In the genomic region with DNA sequence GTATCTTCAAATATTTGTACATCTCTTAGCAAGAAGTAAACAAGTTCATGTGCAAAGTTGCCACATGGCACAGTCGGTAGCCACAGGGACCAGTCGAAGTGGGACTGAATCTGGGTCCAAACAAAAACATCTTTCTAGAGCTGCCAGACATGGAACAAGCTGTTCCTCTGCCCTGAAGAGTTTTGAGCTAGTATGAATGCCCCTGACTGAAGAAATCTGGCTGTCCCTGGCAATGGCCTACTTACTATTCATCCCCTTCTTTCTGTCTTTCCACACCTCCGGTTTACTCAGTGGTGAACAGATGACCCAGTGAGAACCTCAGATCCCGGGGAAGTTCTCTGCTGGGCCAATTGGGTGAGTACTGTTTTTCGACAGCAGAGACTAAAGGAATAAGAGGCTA, we compare ENCODE assay signal across 24 mouse cellular contexts.
DNase-seq lines count a peak whose midpoint lies in the region; TF ChIP-seq lines count a peak whose summit lies in the region.
"Had no signal": no experiment of that assay in that cellular context is flagged by ENCODE, and none has a peak within 500 bp of the region (broad histone marks: within the 10 kb centered on the region; RNA-seq: fewer than 3 reads in every experiment).

No protein-coding gene starts in this region.

- H3K4me1 ChIP-seq in cerebellum, adult 2 months (ENCODE audit: control insufficient read depth, insufficient read depth, low read length): no peaks in the 10 kb centered on the region
- H3K4me1 ChIP-seq in lung, adult 2 months (ENCODE audit: control insufficient read depth, insufficient read depth, low read length): no peaks in the 10 kb centered on the region
- H3K4me1 ChIP-seq: intestine, embryonic 15.5 days had no signal

- WGBS in cerebellum, adult 2 months: 76% methylated on average over 5 of the region's 5 CpGs
- WGBS in lung, adult 2 months: 67% methylated on average over 5 of the region's 5 CpGs

- DNase-seq in cerebellum, adult 2 months: peak in 1 of 2 experiments; percentile 50
- no peak for DNase-seq in cerebellum, postnatal 14 days
- DNase-seq in layer of hippocampus, adult 18-20 months (ENCODE audit: low spot score in 2 of 2): peak; percentile 11 to 45
- DNase-seq in layer of hippocampus, adult 9-10 months (ENCODE audit: low spot score): no peak
- DNase-seq in cerebellum, adult 9-11 months: peak; percentile 39
- DNase-seq in layer of hippocampus, adult 9-11 months: peak; percentile 49
- DNase-seq in embryo, embryonic 9.5 days (ENCODE audit: extremely low spot score): no peak
- no peak for DNase-seq in lung, adult 2 months
- DNase-seq: adrenal gland, postnatal 36 days; gastrocnemius, adult 2 months; kidney, adult 9 months; kidney, postnatal 4 days; lung, adult 18-20 months; retina, postnatal 1 day; spleen, adult 18-20 months; thymus, postnatal 25 days had no signal

- no peak for TF ChIP-seq CTCF in cerebellum, adult 2 months (IDR thresholded peaks at IDR 0.05; ENCODE audit: borderline replicate concordance, insufficient read depth, low read depth, low read length)
- TF ChIP-seq CTCF in lung, adult 2 months (IDR thresholded peaks at IDR 0.05; ENCODE audit: insufficient read depth, low read length): no peak

- no peaks in the 10 kb centered on the region for H3K27me3 ChIP-seq in cerebellum, adult 2 months (ENCODE audit: control insufficient read depth, insufficient read depth, low read length)
- H3K27me3 ChIP-seq: CH12.LX; embryonic facial prominence, embryonic 13.5 days; forebrain, embryonic 15.5 days; heart, embryonic 13.5 days; intestine, embryonic 15.5 days had no signal

- peak overlapping the region; percentile 39; the same call in 1 of the 2 replicates for H3K27ac ChIP-seq in cerebellum, adult 2 months (ENCODE audit: insufficient read depth, low read length)
- H3K27ac ChIP-seq: embryonic facial prominence, embryonic 13.5 days; forebrain, embryonic 15.5 days; gastrocnemius, adult 2 months; heart, embryonic 13.5 days; hindbrain, embryonic 14.5 days; intestine, embryonic 15.5 days; limb, embryonic 10.5 days had no signal

- no peak overlapping the region for H3K4me3 ChIP-seq in cerebellum, adult 2 months (replicated peaks; ENCODE audit: insufficient read depth, low read depth, low read length)
- H3K4me3 ChIP-seq in lung, adult 2 months (replicated peaks; ENCODE audit: extremely low read depth, low read depth, low read length): no peak overlapping the region
- H3K4me3 ChIP-seq: embryonic facial prominence, embryonic 13.5 days; forebrain, embryonic 15.5 days; gastrocnemius, adult 2 months; heart, embryonic 13.5 days; intestine, embryonic 15.5 days; limb, embryonic 10.5 days; megakaryocyte, embryonic 14.5 days had no signal

- no peak for TF ChIP-seq POLR2A in cerebellum, adult 2 months (IDR thresholded peaks at IDR 0.05; ENCODE audit: borderline replicate concordance, insufficient read depth, low read length)
- no peak for TF ChIP-seq POLR2A in lung, adult 2 months (IDR thresholded peaks at IDR 0.05; ENCODE audit: borderline replicate concordance, extremely low read depth, low read depth, low read length)

Comparison
In these comparisons a context has a peak if more than half of its experiments do, and no peak if none do; other contexts are left out.
1. DNase-seq: peak in layer of hippocampus, adult 18-20 months (2 of 2), cerebellum, adult 9-11 months (single experiment) and layer of hippocampus, adult 9-11 months (single experiment); none in cerebellum, postnatal 14 days (0 of 2), layer of hippocampus, adult 9-10 months (single experiment), embryo, embryonic 9.5 days (single experiment) and lung, adult 2 months (single experiment).